Mouse (Mus musculus) erythroblast, embryonic 14.5 days (primary cell): ENCODE data around the gene R3hdm2. TPM values are rescaled to one million over a fixed set of nuclear protein-coding genes. Genes with fewer than 3 reads are reported as not detected.

Experiments used
- H3K27me3 ChIP-seq: 2 replicates; pipeline ENCODE4 v1.6.1; 2012; ENCODE audit warnings: inconsistent platforms; ENCODE audit not compliant: control insufficient read depth
- H3K36me3 ChIP-seq: 2 replicates; pipeline ENCODE4 v1.6.1; 2012; ENCODE audit warnings: mild to moderate bottlenecking, inconsistent platforms; ENCODE audit not compliant: control insufficient read depth
- H3K4me1 ChIP-seq: 2 replicates; pipeline ENCODE4 v1.6.1; 2012; ENCODE audit warnings: inconsistent platforms; ENCODE audit not compliant: control insufficient read depth
- H3K4me3 ChIP-seq: replicated peaks from 2 replicates; pipeline ENCODE3; 2012; ENCODE audit warnings: moderate library complexity, mild to moderate bottlenecking, inconsistent platforms
- H3K9me3 ChIP-seq: 2 replicates; pipeline ENCODE4 v1.6.1; 2012; ENCODE audit warnings: low read length, inconsistent platforms, mixed read lengths; ENCODE audit not compliant: control insufficient read depth
- GATA1 ChIP-seq: IDR thresholded peaks from 2 replicates; pipeline ENCODE4 v1.6.1; 2012; ENCODE audit warnings: low read length, inconsistent platforms, mixed read lengths
- TAL1 ChIP-seq: IDR thresholded peaks from 3 replicates; pipeline ENCODE4 v1.6.1; 2012; ENCODE audit warnings: low read length, inconsistent platforms, mixed read lengths
- polyA plus RNA-seq: library from polyadenylated mRNA; stranded (reverse); fragments of >175 nt; gene quantifications from 2 replicates; pipeline ENCODE4 v1.2.3, GENCODE M21; 2012

R3hdm2 gene
- polyA plus RNA-seq, 1 experiment = 8.8 TPM

- H3K36me3 ChIP-seq = peaks cover 39% of the 10 kb centered on the region
- no peak overlapping the region for H3K4me3 ChIP-seq
- H3K27me3 ChIP-seq = peaks cover 65% of the 10 kb centered on the region
- peaks cover 15% of the 10 kb centered on the region; the same call in 1 of the 2 replicates for H3K9me3 ChIP-seq
- TF ChIP-seq TAL1 (no peak), GATA1 (no peak)
- peaks cover 83% of the 10 kb centered on the region for H3K4me1 ChIP-seq
These were observed 135.3 kb downstream of the R3hdm2 start for GRCm38 (mm10) chr10:127515271-127515982.

GRCm38 (mm10) chr10:127515983-127516459 is 135.9 kb downstream of the R3hdm2 start:
- H3K9me3 ChIP-seq = peaks cover 12% of the 10 kb centered on the region; the same call in 1 of the 2 replicates
- H3K27me3 ChIP-seq = peaks cover 59% of the 10 kb centered on the region
- H3K36me3 ChIP-seq = peaks cover 45% of the 10 kb centered on the region
- no peak overlapping the region for H3K4me3 ChIP-seq
- peaks cover 89% of the 10 kb centered on the region for H3K4me1 ChIP-seq
- TF ChIP-seq GATA1 (no peak), TAL1 (no peak)

GRCm38 (mm10) chr10:127516576-127517260 is 136.6 kb downstream of the R3hdm2 start:
- Histone ChIP-seq H3K27me3 (peaks cover 52% of the 10 kb centered on the region), H3K4me3 (peak overlapping the region; percentile 31), H3K9me3 (peaks cover 8% of the 10 kb centered on the region; the same call in 1 of the 2 replicates), H3K4me1 (peaks cover 93% of the 10 kb centered on the region), H3K36me3 (peaks cover 49% of the 10 kb centered on the region)
- TF ChIP-seq TAL1 (no peak), GATA1 (no peak)

GRCm38 (mm10) chr10:127517941-127518340 is 137.8 kb downstream of the R3hdm2 start:
- H3K36me3 ChIP-seq = peaks cover 49% of the 10 kb centered on the region
- TF ChIP-seq GATA1 = no peak
- H3K4me1 ChIP-seq = peaks cover 91% of the 10 kb centered on the region
- H3K27me3 ChIP-seq = peaks cover 44% of the 10 kb centered on the region
- peaks cover 4% of the 10 kb centered on the region; the same call in 1 of the 2 replicates for H3K9me3 ChIP-seq
- no peak overlapping the region for H3K4me3 ChIP-seq

GRCm38 (mm10) chr10:127519041-127519701 is 139.0 kb downstream of the R3hdm2 start:
- Histone ChIP-seq H3K27me3 (peaks cover 42% of the 10 kb centered on the region), H3K4me3 (no peak overlapping the region), H3K9me3 (peaks cover 4% of the 10 kb centered on the region; the same call in 1 of the 2 replicates), H3K4me1 (peaks cover 79% of the 10 kb centered on the region), H3K36me3 (peaks cover 49% of the 10 kb centered on the region)
- no peak for TF ChIP-seq TAL1
- TF ChIP-seq GATA1 = no peak

- H3K27me3 ChIP-seq = peaks cover 42% of the 10 kb centered on the region
- peak overlapping the region; percentile 82 for H3K4me3 ChIP-seq
- H3K9me3 ChIP-seq = peaks cover 6% of the 10 kb centered on the region; the same call in 1 of the 2 replicates
- H3K36me3 ChIP-seq = peaks cover 49% of the 10 kb centered on the region
- peaks cover 70% of the 10 kb centered on the region for H3K4me1 ChIP-seq
- TF ChIP-seq GATA1 = no peak
- TF ChIP-seq TAL1 = no peak
These were observed 140.0 kb downstream of the R3hdm2 start for GRCm38 (mm10) chr10:127519903-127520713.

- peaks cover 42% of the 10 kb centered on the region for H3K27me3 ChIP-seq
- no peak for TF ChIP-seq GATA1
- TF ChIP-seq TAL1 = no peak
These were observed 140.7 kb downstream of the R3hdm2 start for GRCm38 (mm10) chr10:127520714-127521357.

GRCm38 (mm10) chr10:127521611-127522080 is 141.5 kb downstream of the R3hdm2 start:
- H3K4me3 ChIP-seq = peak overlapping the region; percentile 82
- peaks cover 48% of the 10 kb centered on the region for H3K36me3 ChIP-seq
- H3K4me1 ChIP-seq = peaks cover 58% of the 10 kb centered on the region
- TF ChIP-seq GATA1 = no peak
- no peak for TF ChIP-seq TAL1
- peaks cover 9% of the 10 kb centered on the region; the same call in 1 of the 2 replicates for H3K9me3 ChIP-seq
- peaks cover 42% of the 10 kb centered on the region for H3K27me3 ChIP-seq

More at GRCm38 (mm10) chr10:127520714-127521357, 140.7 kb downstream of the R3hdm2 start:
- Histone ChIP-seq H3K36me3 (peaks cover 49% of the 10 kb centered on the region), H3K4me3 (peak overlapping the region; percentile 82), H3K4me1 (peaks cover 62% of the 10 kb centered on the region), H3K9me3 (peaks cover 6% of the 10 kb centered on the region; the same call in 1 of the 2 replicates)
